Mouse (Mus musculus) bone marrow macrophage, adult 2 months (primary cell): Measurements from ENCODE around the gene Dhx57.

ENCODE experiments used
- CTCF ChIP-seq: IDR thresholded peaks from 2 replicates; pipeline ENCODE4 v1.5.1; 2012; ENCODE audit warnings: low read depth, mild to moderate bottlenecking, low read length, moderate library complexity
- POLR2A ChIP-seq: IDR thresholded peaks from 2 replicates; pipeline ENCODE4 v1.6.1; 2012; ENCODE audit warnings: mild to moderate bottlenecking, low read depth, low read length, borderline replicate concordance

DNA sequence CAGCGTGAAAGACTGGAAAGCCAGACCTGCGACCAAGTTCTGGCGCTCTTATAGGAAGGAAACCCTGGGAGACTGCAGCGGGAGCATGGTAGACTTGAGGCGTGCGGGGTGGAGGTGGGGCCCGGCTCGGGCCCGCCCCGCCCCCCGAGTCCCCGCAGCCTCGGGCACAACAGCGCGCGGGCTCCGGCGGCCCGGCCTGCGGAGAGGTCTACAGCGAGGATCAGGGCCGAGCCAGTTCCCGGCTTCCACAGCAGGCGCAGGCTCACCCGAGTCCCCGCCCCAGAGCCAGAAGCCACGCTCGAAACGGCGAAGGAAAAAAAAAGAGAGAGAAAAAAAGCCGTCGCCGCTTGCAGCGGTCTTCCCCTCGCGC lies 84.0 kb downstream of the Dhx57 start:
- TF ChIP-seq POLR2A (no peak), CTCF (no peak)
